Mouse (Mus musculus) E14TG2a.4 (cell line): ENCODE results near the gene Pfdn6.
"Not testable (repeated sequence)": the region's sequence is repeated elsewhere in the genome, so short reads cannot be mapped to it uniquely, and the experiment has no call there.

Source experiments
- H3K27me3 ChIP-seq: 2 replicates; pipeline ENCODE4 v1.6.1; 2014; ENCODE audit warnings: low read length, control low read depth; ENCODE audit not compliant: insufficient read depth
- H3K36me3 ChIP-seq: 2 replicates; pipeline ENCODE4 v1.6.1; 2014; ENCODE audit warnings: low read length, control low read depth; ENCODE audit not compliant: insufficient read depth
- H3K4me1 ChIP-seq: replicated peaks from 2 replicates; pipeline ENCODE4 v1.6.1; 2014; ENCODE audit warnings: low read depth, low read length, control low read depth
- H3K4me3 ChIP-seq: replicated peaks from 2 replicates; pipeline ENCODE4 v1.5.1; 2014; ENCODE audit warnings: mild to moderate bottlenecking, low read length
- H3K9me3 ChIP-seq: 2 replicates; pipeline ENCODE4 v1.6.1; 2014; ENCODE audit warnings: low read length, control low read depth
- CTCF ChIP-seq: conservative IDR thresholded peaks from 2 replicates; pipeline ENCODE4 v1.5.1; 2014; ENCODE audit warnings: low read length
- NANOG ChIP-seq: IDR thresholded peaks from 2 replicates; pipeline ENCODE4 v1.6.1; 2014; ENCODE audit warnings: borderline replicate concordance, low read length, mixed read lengths
- POU5F1 ChIP-seq: IDR thresholded peaks from 2 replicates; pipeline ENCODE4 v1.6.1; 2014; ENCODE audit warnings: low read length, borderline replicate concordance

Pfdn6 gene

DNA sequence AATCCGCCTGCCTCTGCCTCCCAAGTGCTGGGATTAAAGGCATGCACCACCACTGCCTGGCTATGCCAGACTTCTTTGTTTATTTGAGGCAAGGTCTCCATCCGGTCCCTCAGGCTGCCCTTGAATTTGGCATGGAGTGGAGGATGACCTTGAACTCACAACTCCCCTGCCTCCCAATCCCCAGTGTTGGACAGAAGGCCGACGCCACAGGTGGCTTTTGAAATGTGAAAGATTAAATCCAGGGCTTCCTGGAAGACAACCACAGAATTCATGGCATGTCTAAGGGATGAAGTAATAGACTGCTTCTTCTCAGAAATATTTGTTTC, 39.2 kb downstream of the Pfdn6 start:
- Histone ChIP-seq H3K9me3 (no peaks in the 10 kb centered on the region), H3K4me1 (peaks cover 78% of the 10 kb centered on the region), H3K36me3 (peaks cover 1% of the 10 kb centered on the region; the same call in 1 of the 2 replicates), H3K4me3 (no peak overlapping the region), H3K27me3 (no peaks in the 10 kb centered on the region)
- TF ChIP-seq CTCF: no peak
- no peak for TF ChIP-seq NANOG
- TF ChIP-seq POU5F1: no peak

- Histone ChIP-seq H3K4me3 (peak overlapping the region; percentile 30), H3K9me3 (no peaks in the 10 kb centered on the region), H3K27me3 (no peaks in the 10 kb centered on the region), H3K4me1 (peaks cover 83% of the 10 kb centered on the region), H3K36me3 (peaks cover 5% of the 10 kb centered on the region; the same call in 1 of the 2 replicates)
- TF ChIP-seq NANOG: no peak
- TF ChIP-seq POU5F1: no peak
- no peak for TF ChIP-seq CTCF
Observed at GRCm38 (mm10) chr17:33900281-33900988, 39.7 kb downstream of the Pfdn6 start.

- H3K27me3 ChIP-seq: no peaks in the 10 kb centered on the region
- TF ChIP-seq CTCF: no peak
- TF ChIP-seq POU5F1: no peak
- TF ChIP-seq NANOG: no peak
- peak overlapping the region; percentile 30 for H3K4me3 ChIP-seq
- peaks cover 5% of the 10 kb centered on the region; the same call in 1 of the 2 replicates for H3K36me3 ChIP-seq
- no peaks in the 10 kb centered on the region for H3K9me3 ChIP-seq
- H3K4me1 ChIP-seq: peaks cover 91% of the 10 kb centered on the region
Observed at GRCm38 (mm10) chr17:33899642-33900041, 40.5 kb downstream of the Pfdn6 start.

DNA sequence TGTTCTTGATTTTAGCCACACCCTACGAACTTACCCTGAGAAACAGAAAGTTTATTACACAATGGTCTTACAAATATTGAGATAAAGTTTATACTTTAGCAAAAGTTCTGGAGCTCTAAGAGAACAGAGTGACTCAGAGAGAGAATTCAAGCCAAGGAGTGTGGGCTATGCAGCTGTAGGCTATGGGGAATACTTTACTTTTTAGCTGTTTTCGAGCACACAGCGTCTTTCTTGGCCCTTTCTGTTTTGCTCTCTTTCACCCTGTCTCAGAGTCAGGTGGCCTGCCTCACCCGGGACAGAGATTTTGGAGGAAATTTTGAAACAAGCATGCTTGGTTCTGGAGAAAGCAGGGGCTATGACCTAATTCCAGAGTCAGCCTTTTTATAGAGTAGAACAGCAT, 42.0 kb downstream of the Pfdn6 start:
- Histone ChIP-seq H3K4me3 (0 out of 2 replicates have a peak overlapping the region, but pooled peaks have one; percentile 13), H3K4me1 (peaks cover 92% of the 10 kb centered on the region)
- H3K27me3 ChIP-seq, H3K36me3 ChIP-seq, H3K9me3 ChIP-seq: not testable (repeated sequence)

DNA sequence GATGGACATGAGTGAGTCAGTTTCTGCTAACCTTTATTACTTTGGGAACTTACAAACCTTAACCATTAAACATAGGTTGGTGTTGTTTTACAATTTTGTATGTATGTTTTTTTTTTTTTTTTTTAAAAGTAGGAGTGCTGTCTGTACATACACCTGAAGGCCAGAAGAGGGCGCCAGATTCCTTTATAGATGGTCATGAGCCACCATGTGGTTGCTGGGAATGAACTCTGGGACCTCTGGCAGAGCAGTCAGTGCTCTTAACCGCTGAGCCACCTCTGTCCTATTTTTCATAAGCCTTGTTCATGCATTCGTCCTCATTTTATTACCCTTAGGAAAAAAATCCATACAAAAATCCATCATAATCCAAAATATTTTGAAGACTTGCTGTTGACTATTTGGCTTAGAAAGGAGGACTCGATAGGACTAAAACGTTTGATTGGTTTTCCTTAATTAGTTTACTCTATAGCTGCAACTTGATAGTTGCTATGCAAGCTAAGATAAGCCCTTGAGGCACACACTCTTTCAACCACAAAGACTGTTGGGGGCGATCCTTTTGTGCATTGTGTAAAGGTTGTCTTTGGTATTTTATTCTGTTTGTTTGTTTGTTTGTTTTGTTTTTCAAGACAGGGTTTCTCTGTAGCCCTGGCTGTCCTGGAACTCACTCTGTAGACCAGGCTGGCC, 42.9 kb downstream of the Pfdn6 start:
- TF ChIP-seq CTCF (peak; percentile 75), NANOG (no peak)
- Histone ChIP-seq H3K27me3 (no peaks in the 10 kb centered on the region), H3K4me3 (no peak overlapping the region), H3K9me3 (no peaks in the 10 kb centered on the region), H3K36me3 (peaks cover 5% of the 10 kb centered on the region; the same call in 1 of the 2 replicates), H3K4me1 (peaks cover 91% of the 10 kb centered on the region)

DNA sequence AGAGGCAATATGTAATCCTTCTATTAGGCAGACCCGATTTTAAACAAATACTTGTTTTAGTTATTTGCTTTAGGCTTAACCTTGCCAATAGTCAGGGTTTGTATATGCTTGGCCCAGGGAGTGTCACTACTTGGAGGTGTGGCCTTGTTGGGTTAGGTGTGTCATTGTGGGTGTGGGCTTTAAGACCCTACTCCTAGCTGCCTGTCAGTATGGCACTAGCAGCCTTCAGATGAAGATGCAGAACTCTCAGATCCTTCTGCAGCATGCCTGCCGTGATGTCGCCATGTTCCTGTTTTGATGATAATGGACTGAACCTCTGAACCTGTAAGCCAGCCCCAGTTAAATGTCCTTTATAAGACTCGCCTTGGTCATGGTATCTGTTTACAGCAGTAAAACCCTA, 47.1 kb downstream of the Pfdn6 start:
- Histone ChIP-seq H3K4me1 (peaks cover 71% of the 10 kb centered on the region), H3K4me3 (peak overlapping the region; percentile 37), H3K36me3 (peaks cover 14% of the 10 kb centered on the region)
- not testable (repeated sequence) for H3K27me3 ChIP-seq, H3K9me3 ChIP-seq

- no peak for TF ChIP-seq CTCF
- TF ChIP-seq NANOG: peak; percentile 74
- TF ChIP-seq POU5F1: no peak; the same call in 1 of the 2 replicates
- peaks cover 71% of the 10 kb centered on the region for H3K4me1 ChIP-seq
Observed at GRCm38 (mm10) chr17:33892429-33892828, 47.7 kb downstream of the Pfdn6 start.

DNA sequence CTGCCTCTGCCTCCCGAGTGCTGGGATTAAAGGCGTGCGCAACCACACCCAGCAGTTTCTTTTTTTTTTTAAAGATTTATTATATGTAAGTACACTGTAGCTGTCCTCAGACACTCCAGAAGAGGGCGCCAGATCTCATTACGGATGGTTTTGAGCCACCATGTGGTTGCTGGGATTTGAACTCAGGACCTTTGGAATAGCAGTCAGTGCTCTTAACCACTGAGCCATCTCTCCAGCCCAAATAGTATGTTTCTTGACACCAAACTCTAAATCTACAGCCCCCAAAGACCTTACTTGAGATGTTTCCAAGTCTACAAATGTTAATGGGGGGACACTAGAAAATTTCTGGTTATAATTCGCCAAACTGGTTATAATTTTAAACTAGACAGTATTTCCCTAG, 48.3 kb downstream of the Pfdn6 start:
- TF ChIP-seq CTCF: peak; percentile 21
- H3K27me3 ChIP-seq, H3K4me3 ChIP-seq, H3K9me3 ChIP-seq: not testable (repeated sequence)
- Histone ChIP-seq H3K36me3 (peaks cover 25% of the 10 kb centered on the region), H3K4me1 (peaks cover 72% of the 10 kb centered on the region)

More at GRCm38 (mm10) chr17:33892429-33892828, 47.7 kb downstream of the Pfdn6 start:
- Histone ChIP-seq H3K4me3 (peak overlapping the region; percentile 37), H3K36me3 (peaks cover 20% of the 10 kb centered on the region), H3K9me3 (no peaks in the 10 kb centered on the region), H3K27me3 (no peaks in the 10 kb centered on the region)

DNA sequence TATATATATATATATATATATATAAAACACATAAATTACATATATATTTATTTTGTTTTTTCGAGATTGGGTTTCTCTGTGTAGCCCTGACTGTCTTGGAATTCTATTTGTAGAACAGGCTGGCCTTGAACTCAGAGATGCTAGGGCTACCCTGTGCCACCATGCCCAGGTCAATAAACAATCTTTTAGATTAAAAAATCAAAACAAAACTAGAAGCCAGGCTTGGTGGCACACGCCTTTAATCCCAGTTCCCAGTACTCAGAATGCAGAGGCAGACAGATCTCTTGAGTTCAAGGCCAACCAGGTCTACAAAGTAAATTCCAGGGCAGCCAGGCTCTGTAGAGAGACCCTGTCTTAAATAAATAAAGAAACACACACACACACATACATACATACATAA, 48.8 kb downstream of the Pfdn6 start:
- H3K9me3 ChIP-seq: no peaks in the 10 kb centered on the region
- no peak for TF ChIP-seq CTCF
- no peak for TF ChIP-seq NANOG
- TF ChIP-seq POU5F1: no peak
- H3K4me1 ChIP-seq: peaks cover 73% of the 10 kb centered on the region
- no peak overlapping the region for H3K4me3 ChIP-seq
- H3K36me3 ChIP-seq: peaks cover 30% of the 10 kb centered on the region
- no peaks in the 10 kb centered on the region for H3K27me3 ChIP-seq
